Mouse (Mus musculus): ENCODE measurements at regions not wholly inside any gene's neighbourhood (a gene's known extent, or its start where the extent isn't known, plus 50 kb on each side); places are given as distances from the start of the nearest gene placed in this dataset.

GRCm38 (mm10) chr6:89084437-89084836 is 182.4 kb downstream of the Tpra1 start:
- Histone ChIP-seq H3K4me3 (ENCODE audit: control insufficient read depth in 1 of 2, insufficient read depth in 1 of 2, low read depth in 2 of 2, low read length in 2 of 2) (no peak overlapping the region), H3K79me2 (ENCODE audit: control insufficient read depth, insufficient read depth, low read length, poor library complexity) (no peaks in the 10 kb centered on the region), H3K9ac (ENCODE audit: control insufficient read depth, low read depth, low read length, poor library complexity, severe bottlenecking) (no peak overlapping the region), H3K4me1 (ENCODE audit: control insufficient read depth in 1 of 2, insufficient read depth in 2 of 2, low read length in 2 of 2) (no peaks in the 10 kb centered on the region), H3K9me3 (replicated peaks; ENCODE audit: insufficient read depth, low read length) (no peaks in the 10 kb centered on the region), H3K27me3 (ENCODE audit: control insufficient read depth in 1 of 2, insufficient read depth in 2 of 2, low read length in 2 of 2) (peaks cover 0 to 1% of the 10 kb centered on the region in 2 experiments; a peak in 3 of 4 replicates), H3K27ac (ENCODE audit: control insufficient read depth, low read depth, low read length) (no peak overlapping the region), H3K36me3 (ENCODE audit: control insufficient read depth in 1 of 2, insufficient read depth in 2 of 2, low read length in 2 of 2) (no peaks in the 10 kb centered on the region)
- DNase-seq (ENCODE audit: low read depth, low spot score), result peak; percentile 35
- TF ChIP-seq MAZ (IDR thresholded peaks at IDR 0.05; ENCODE audit: low read depth, low read length) (no peak), ETS1 (IDR thresholded peaks at IDR 0.05; ENCODE audit: low read depth, low read length) (no peak), POLR2AphosphoS2 (IDR thresholded peaks at IDR 0.05; ENCODE audit: low read length) (no peak), CHD1 (IDR thresholded peaks at IDR 0.05; ENCODE audit: low read depth, low read length) (no peak), RAD21 (IDR thresholded peaks at IDR 0.05; ENCODE audit: low read depth, low read length) (peak; percentile 26), CTCF (IDR thresholded peaks at IDR 0.05 in 2 of 3, conservative IDR thresholded peaks at IDR 0.05 in 1 of 3; ENCODE audit: control insufficient read depth in 1 of 3, insufficient read depth in 1 of 3, low read depth in 2 of 3, low read length in 3 of 3, poor library complexity in 1 of 3, severe bottlenecking in 1 of 3) (peak; percentile 32 to 46 (median 39); a peak in 4 of 6 replicates), SMC3 (IDR thresholded peaks at IDR 0.05; ENCODE audit: low read depth, low read length) (peak; percentile 55)

GRCm38 (mm10) chr6:89085151-89085550 is 183.1 kb downstream of the Tpra1 start:
- no peaks in the 10 kb centered on the region for H3K4me1 ChIP-seq (ENCODE audit: control insufficient read depth in 1 of 2, insufficient read depth in 2 of 2, low read length in 2 of 2)

GRCm38 (mm10) chr6:89087620-89088019 is 185.6 kb downstream of the Tpra1 start:
- H3K4me3 ChIP-seq (ENCODE audit: control insufficient read depth in 1 of 2, insufficient read depth in 1 of 2, low read depth in 2 of 2, low read length in 2 of 2), result no peak overlapping the region
- H3K79me2 ChIP-seq (ENCODE audit: control insufficient read depth, insufficient read depth, low read length, poor library complexity), result no peaks in the 10 kb centered on the region
- no peaks in the 10 kb centered on the region for H3K27me3 ChIP-seq (ENCODE audit: control insufficient read depth in 1 of 2, insufficient read depth in 2 of 2, low read length in 2 of 2)
- no peak for TF ChIP-seq BHLHE40 (IDR thresholded peaks at IDR 0.05; ENCODE audit: borderline replicate concordance, low read depth, low read length)
- no peak for TF ChIP-seq TAL1 (IDR thresholded peaks at IDR 0.05; ENCODE audit: low read length)
- TF ChIP-seq MAZ (IDR thresholded peaks at IDR 0.05; ENCODE audit: low read depth, low read length), result no peak
- no peak for TF ChIP-seq ZNF384 (IDR thresholded peaks at IDR 0.05; ENCODE audit: low read depth, low read length)
- no peak for TF ChIP-seq HCFC1 (IDR thresholded peaks at IDR 0.05; ENCODE audit: low read depth, low read length)
- no peak for TF ChIP-seq TCF12 (IDR thresholded peaks at IDR 0.05; ENCODE audit: low read depth, low read length)
- TF ChIP-seq NRF1 (IDR thresholded peaks at IDR 0.05; ENCODE audit: insufficient read depth, low read depth, low read length, poor library complexity, severe bottlenecking), result no peak
- H3K4me1 ChIP-seq (ENCODE audit: control insufficient read depth in 1 of 2, insufficient read depth in 2 of 2, low read length in 2 of 2), result no peaks in the 10 kb centered on the region
- no peaks in the 10 kb centered on the region for H3K36me3 ChIP-seq (ENCODE audit: control insufficient read depth in 1 of 2, insufficient read depth in 2 of 2, low read length in 2 of 2)
- no peak overlapping the region for H3K27ac ChIP-seq (ENCODE audit: control insufficient read depth, low read depth, low read length)
- no peaks in the 10 kb centered on the region for H3K9me3 ChIP-seq (replicated peaks; ENCODE audit: insufficient read depth, low read length)
- DNase-seq (ENCODE audit: low read depth, low spot score), result no peak
- no peak overlapping the region for H3K9ac ChIP-seq (ENCODE audit: control insufficient read depth, low read depth, low read length, poor library complexity, severe bottlenecking)

More at GRCm38 (mm10) chr6:89085151-89085550, 183.1 kb downstream of the Tpra1 start:
- Histone ChIP-seq H3K4me3 (ENCODE audit: control insufficient read depth in 1 of 2, insufficient read depth in 1 of 2, low read depth in 2 of 2, low read length in 2 of 2) (no peak overlapping the region), H3K79me2 (ENCODE audit: control insufficient read depth, insufficient read depth, low read length, poor library complexity) (no peaks in the 10 kb centered on the region), H3K27ac (ENCODE audit: control insufficient read depth, low read depth, low read length) (no peak overlapping the region), H3K36me3 (ENCODE audit: control insufficient read depth in 1 of 2, insufficient read depth in 2 of 2, low read length in 2 of 2) (no peaks in the 10 kb centered on the region), H3K27me3 (ENCODE audit: control insufficient read depth in 1 of 2, insufficient read depth in 2 of 2, low read length in 2 of 2) (peaks cover 0 to 1% of the 10 kb centered on the region in 2 experiments; a peak in 3 of 4 replicates), H3K9ac (ENCODE audit: control insufficient read depth, low read depth, low read length, poor library complexity, severe bottlenecking) (no peak overlapping the region), H3K9me3 (replicated peaks; ENCODE audit: insufficient read depth, low read length) (no peaks in the 10 kb centered on the region)
- no peak for DNase-seq (ENCODE audit: low read depth, low spot score)
- TF ChIP-seq POLR2AphosphoS5 (IDR thresholded peaks at IDR 0.05; ENCODE audit: borderline replicate concordance, low read depth, low read length), result no peak
- TF ChIP-seq RAD21 (IDR thresholded peaks at IDR 0.05; ENCODE audit: low read depth, low read length), result no peak
- no peak for TF ChIP-seq ZNF384 (IDR thresholded peaks at IDR 0.05; ENCODE audit: low read depth, low read length)
- TF ChIP-seq MAX (IDR thresholded peaks at IDR 0.05; ENCODE audit: low read length), result no peak
- TF ChIP-seq UBTF (IDR thresholded peaks at IDR 0.05; ENCODE audit: borderline replicate concordance, insufficient read depth, low read depth, low read length), result no peak
- no peak for TF ChIP-seq POLR2AphosphoS2 (IDR thresholded peaks at IDR 0.05; ENCODE audit: low read length)
- TF ChIP-seq CHD1 (IDR thresholded peaks at IDR 0.05; ENCODE audit: low read depth, low read length), result no peak
- no peak for TF ChIP-seq ZMIZ1 (IDR thresholded peaks at IDR 0.05; ENCODE audit: low read depth, low read length)
- no peak for TF ChIP-seq ZC3H11A (IDR thresholded peaks at IDR 0.05; ENCODE audit: low read depth, low read length)
- TF ChIP-seq E2F4 (IDR thresholded peaks at IDR 0.05; ENCODE audit: borderline replicate concordance, low read depth, low read length), result no peak
- TF ChIP-seq ETS1 (IDR thresholded peaks at IDR 0.05; ENCODE audit: low read depth, low read length), result no peak
- TF ChIP-seq EP300 (IDR thresholded peaks at IDR 0.05; ENCODE audit: low read depth in 1 of 2, low read length in 2 of 2), result no peak
- no peak for TF ChIP-seq JUND (IDR thresholded peaks at IDR 0.05; ENCODE audit: low read depth, low read length)
- TF ChIP-seq SMC3 (IDR thresholded peaks at IDR 0.05; ENCODE audit: low read depth, low read length), result no peak
- TF ChIP-seq HCFC1 (IDR thresholded peaks at IDR 0.05; ENCODE audit: low read depth, low read length), result no peak
- no peak for TF ChIP-seq ELF1 (IDR thresholded peaks at IDR 0.05; ENCODE audit: low read depth, low read length)

Data from MEL (cell line).